Mouse (Mus musculus) heart, postnatal 4 days (tissue): ENCODE measurements around the gene Kcp. TPM values are rescaled to one million over a fixed set of nuclear protein-coding genes. Genes with fewer than 3 reads are reported as not detected.
A peak's percentile ranks its signal among the peaks of the same experiment; 100 is the strongest.

ENCODE experiments used
- DNase-seq: peaks from one replicate; pipeline ENCODE4 v3.0.0; 2021
- total RNA-seq, 2 experiments: library from RNA; stranded (reverse); gene quantifications; 2 replicates each; pipeline ENCODE4 v1.2.3; 2021

The Kcp gene
- total RNA-seq, 2 experiments from 2014 or later, result 11.6 to 15.1 TPM

DNA sequence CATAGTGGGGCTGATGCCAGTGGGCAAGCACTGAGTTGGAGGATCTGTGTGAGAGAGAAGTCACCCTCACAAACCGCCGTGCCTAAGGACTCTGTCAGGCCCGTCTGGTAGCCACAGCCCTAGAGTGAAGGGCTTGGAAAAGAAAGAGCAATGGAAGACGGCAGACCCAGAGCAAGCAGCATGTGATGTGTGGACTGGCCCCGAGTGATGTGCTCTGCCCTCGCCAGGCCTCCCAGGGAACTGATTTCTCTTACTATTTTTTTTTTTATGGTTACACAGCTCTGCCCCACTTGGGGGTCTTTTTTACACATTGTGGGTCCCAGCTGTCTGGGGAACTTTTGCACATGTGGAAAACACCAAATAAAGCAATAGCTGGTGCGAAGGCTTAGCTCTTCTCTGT, 46.2 kb downstream of the Kcp start:
- DNase-seq, result no peak

DNA sequence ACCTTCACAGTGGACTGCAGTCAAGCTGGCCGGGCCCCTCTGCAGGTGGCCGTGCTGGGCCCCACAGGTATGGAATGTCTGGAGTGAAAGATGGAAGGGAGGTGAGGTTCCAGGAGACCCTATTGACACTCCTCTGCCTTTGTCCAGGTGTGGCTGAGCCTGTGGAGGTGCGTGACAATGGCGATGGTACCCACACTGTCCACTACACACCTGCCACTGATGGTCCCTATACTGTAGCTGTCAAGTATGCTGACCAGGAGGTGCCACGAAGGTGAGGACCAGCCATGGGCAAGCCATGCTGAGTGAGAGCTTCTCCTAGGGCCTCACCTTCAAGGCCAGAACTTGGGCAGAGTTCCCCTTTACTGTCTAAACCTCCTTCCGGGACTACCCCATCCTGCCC, 57.1 kb downstream of the Kcp start:
- DNase-seq, result no peak

- DNase-seq, result no peak
Observed at GRCm38 (mm10) chr6:29449858-29450257, 57.9 kb downstream of the Kcp start.

DNA sequence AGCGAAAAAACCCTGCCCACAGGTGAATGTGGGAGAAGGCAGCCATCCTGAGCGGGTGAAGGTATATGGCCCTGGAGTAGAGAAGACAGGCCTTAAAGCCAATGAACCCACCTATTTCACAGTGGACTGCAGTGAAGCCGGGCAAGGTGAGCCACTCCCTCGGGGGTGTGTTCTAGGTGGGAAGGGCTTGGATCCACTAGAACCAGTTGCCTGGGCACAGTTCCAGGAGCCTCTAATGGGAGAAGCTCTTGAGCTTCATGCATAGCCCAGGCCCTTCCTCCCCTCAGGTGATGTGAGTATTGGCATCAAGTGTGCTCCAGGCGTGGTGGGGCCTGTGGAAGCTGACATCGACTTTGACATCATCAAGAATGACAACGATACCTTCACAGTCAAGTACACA, 62.4 kb downstream of the Kcp start:
- peak; percentile 53 for DNase-seq

DNA sequence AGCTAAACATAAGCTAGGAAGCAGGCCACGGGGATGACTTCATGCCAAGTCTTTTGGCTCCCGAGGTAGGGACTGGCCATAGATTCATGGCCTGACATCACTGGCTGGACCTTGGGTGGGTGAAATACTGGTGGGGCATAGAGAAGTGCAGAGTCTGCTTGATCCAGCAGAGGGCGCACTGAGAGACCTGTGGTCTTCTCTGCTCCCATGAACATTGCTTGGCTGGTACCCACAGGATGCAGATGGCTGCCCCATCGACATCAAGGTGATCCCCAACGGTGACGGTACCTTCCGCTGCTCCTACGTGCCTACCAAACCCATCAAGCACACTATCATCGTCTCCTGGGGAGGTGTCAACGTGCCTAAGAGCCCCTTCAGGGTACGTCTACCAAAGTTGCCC, 63.0 kb downstream of the Kcp start:
- DNase-seq, result peak; percentile 74

DNA sequence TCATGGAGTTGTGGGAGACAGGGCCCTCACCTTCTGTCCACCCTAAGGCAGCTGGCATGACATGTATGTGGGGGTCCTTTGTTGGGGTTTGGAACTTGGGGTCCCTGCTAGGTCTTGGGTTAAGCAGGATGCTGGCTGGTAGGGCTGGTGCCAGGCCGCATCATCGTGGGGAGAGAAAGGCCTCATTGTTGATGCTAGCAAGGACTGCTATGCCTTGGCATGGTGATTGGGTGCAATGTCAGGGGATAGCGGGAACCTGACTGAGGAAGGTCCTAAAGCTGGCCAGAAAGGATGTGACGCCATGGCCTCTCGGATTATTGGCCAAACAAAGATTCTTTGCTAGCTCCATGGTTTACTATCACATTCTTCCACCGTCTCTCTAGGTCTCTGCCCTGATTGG, 68.0 kb downstream of the Kcp start:
- no peak for DNase-seq

DNA sequence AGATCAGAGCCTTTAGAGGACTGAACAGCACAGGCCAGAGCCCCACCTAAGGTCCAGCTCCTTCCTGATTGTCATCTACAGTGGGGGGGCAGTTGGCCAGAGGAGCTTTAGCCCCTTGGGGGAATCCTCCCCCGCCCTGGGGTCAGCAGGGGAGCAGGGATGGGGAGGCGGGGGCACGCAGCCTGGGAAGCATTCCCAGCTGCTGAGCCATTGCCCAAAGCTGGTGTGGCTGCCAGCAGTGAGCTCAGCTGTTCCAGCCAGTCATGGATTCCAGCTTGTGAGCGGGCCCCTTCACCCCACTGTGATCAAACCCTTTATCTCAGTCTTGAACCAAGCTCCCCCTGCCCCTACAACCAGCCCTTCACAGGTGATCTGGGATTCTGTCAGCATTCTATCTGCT, 68.5 kb downstream of the Kcp start:
- DNase-seq, result peak; percentile 49

GRCm38 (mm10) chr6:29436461-29436934, 71.3 kb downstream of the Kcp start:
- DNase-seq, result peak; percentile 83

DNA sequence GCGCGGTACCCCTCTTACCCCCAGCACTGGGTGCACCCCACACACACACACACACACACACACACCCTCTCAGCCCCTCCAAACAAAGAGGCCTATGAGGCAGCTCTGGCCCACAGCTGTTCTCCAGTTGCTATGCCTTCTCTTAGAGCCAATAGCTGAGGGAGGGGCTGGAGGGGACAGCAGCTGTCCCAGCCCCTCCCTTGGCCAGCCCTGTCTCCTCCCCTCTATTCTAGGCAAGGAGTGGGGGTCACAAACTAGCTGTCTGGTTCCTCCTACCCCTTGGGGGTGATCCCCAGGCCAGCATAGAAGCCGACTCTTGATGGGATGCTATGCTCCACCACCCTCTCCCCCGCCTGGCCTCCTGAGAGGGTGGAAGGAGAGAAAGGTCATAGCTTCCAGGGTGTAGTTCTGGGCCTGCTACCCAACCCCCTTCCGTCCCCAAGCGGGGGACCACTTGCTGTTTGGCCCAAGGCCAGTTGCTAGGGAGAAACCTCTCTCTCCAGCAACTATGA, 71.8 kb downstream of the Kcp start:
- peak; percentile 61 for DNase-seq

DNA sequence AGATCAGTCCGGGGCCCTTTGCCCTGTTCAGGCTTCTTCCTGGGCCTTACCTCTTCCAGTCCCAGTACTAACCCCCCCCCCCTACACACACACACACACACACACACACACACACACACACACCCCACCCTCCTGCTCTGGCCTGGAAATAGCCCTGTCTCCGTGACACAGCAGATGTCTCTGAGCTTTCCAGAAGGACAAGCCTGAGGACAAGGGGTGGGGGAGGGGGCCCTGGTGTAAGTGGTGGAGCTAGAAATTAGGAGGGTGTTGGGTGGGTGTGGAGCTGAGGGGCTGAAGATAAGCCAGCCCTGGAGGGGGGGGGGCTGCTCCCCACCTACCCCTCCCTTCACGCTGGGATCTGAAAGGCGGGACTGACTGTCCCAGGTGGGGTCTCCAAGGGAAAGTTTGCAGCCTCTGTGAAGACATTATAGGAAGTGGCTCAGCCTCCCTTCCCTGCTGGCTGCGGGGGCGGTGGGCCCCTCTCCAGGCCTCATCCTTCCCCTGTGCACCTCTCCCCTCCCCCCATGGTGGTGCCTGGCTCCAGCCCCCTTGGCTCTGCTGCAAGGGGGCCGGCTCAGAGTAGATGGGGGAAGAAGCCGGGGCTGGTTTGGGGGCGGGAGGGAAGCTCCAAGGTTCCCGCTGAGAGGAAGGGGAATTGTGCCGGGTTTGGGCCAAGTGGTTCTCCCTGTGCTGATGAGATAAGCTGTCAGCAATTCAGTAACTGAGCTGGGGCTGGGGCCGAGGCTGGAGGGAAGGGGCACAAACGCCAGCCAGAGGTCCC, 72.7 kb downstream of the Kcp start:
- DNase-seq, result peak; percentile 85

- peak; percentile 74 for DNase-seq
Observed at GRCm38 (mm10) chr6:29433804-29434795, 73.7 kb downstream of the Kcp start.

GRCm38 (mm10) chr6:29433038-29433803, 74.5 kb downstream of the Kcp start, which contains the start of gene Flnc:
Gene Flnc, plus strand, starts transcription at chr6:29433256.
- peak; percentile 83 for DNase-seq

DNA sequence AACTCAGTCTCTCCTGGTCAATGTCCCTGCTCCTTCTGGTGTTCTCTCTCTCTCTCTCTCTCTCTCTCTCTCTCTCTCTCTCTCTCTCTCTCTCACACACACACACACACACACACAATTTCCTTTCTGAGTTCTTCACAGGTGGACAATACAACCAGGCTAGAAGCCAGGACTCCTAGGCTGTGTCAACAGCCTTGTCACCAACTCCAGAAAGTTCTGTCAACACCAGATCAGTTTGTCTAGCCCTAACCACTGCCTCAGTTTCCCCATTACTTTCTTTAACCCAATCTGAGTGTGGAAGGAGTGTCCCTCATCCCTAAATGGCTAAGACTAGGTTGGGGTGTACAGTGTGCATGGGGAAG, 75.1 kb downstream of the Kcp start:
- DNase-seq, result no peak

DNA sequence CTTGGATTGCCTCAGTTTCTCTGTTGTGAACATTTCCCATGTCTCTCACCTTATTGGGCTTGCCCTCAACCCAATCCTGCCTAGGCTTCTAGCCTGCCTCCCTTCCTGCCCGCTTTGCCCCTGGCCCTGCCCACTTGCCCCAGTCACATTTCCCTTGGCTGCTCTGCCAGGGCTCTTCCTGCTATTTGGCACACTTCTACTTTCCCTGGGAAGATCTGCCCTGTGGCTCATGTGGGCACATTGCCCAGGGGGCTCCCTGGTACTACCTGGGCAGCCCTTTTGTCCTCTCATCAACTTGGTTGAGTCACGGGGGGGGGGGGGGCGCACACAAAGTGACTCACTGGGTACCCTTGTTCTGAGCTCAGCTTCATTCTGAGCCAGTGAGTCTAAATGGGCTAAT, 75.6 kb downstream of the Kcp start:
- peak; percentile 70 for DNase-seq

GRCm38 (mm10) chr6:29431473-29431872, 76.3 kb downstream of the Kcp start:
- peak; percentile 72 for DNase-seq

DNA sequence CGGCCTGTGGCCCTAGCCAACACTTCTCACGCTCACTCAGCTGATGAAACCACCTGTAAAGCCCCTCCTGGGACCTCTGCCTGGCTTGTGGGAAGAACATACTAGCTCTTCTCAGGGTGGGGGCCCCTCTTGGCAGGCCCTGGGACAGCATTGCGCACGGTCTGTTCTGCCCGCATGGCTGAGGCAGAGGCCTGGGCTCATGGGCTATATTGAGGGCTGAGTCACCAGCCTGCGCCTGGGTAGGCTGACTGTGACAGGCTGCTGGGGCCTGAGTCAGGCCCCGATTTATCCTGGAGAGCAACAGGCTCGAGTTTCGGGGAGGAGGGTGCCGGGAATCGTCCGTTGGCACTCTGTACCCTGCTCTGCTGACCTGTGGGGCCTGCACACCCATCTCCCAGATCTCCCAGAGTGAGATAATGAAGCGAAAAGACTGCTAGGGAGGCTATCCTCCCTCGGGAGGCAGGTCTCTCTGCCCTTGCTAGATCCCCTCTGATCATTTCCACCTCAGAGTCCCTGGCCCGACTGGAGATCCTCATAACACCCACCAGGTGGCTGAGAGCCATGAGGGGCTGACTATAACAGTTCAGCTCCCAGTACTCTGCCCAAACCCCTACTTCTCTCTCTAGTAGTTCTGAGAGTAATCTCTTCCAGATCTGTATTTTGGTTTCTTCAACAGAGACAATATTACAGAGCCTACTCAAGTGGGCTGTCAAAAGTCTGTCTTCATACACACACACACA, 76.9 kb downstream of the Kcp start:
- peak; percentile 66 for DNase-seq

DNA sequence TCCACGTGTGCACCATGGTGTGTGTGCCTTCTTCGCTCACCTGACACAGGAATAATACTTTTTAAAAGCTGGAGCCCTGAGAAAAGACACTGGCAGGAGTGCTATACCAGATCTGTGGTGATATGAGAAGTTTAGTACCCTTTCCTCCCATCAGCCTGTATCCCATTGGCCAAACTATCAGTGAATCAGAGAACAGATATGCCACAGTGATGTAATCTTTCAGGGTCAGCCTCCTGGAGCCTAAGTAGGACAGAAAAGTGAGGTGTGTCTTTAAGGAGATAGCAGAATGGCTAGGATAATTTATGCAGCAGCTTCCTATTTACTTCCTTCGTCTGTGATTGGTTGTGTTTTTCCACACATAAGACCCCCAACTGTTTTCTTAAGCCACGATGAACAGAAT, 79.6 kb downstream of the Kcp start:
- DNase-seq, result no peak

- DNase-seq, result no peak
Observed at GRCm38 (mm10) chr6:29426331-29426730, 81.4 kb downstream of the Kcp start.

GRCm38 (mm10) chr6:29425118-29425517, 82.6 kb downstream of the Kcp start:
- DNase-seq, result no peak
